Mouse (Mus musculus): ENCODE measurements at regions not wholly inside any gene's neighbourhood (a gene's known extent, or its start where the extent isn't known, plus 50 kb on each side); places are given as distances from the start of the nearest gene placed in this dataset.

GRCm38 (mm10) chr3:143732966-143733725 is 471.9 kb downstream of the Lmo4 start:
- H3K27me3 ChIP-seq (ENCODE audit: control insufficient read depth in 1 of 2, insufficient read depth in 2 of 2, low read length in 2 of 2): no peaks in the 10 kb centered on the region
- DNase-seq (ENCODE audit: low read depth, low spot score): no peak
- H3K79me2 ChIP-seq (ENCODE audit: control insufficient read depth, insufficient read depth, low read length, poor library complexity): no peaks in the 10 kb centered on the region
- no peaks in the 10 kb centered on the region for H3K9me3 ChIP-seq (replicated peaks; ENCODE audit: insufficient read depth, low read length)
- H3K36me3 ChIP-seq (ENCODE audit: control insufficient read depth in 1 of 2, insufficient read depth in 2 of 2, low read length in 2 of 2): no peaks in the 10 kb centered on the region
- H3K9ac ChIP-seq (ENCODE audit: control insufficient read depth, low read depth, low read length, poor library complexity, severe bottlenecking): no peak overlapping the region
- TF ChIP-seq TCF12 (IDR thresholded peaks at IDR 0.05; ENCODE audit: low read depth, low read length): no peak
- TF ChIP-seq MAZ (IDR thresholded peaks at IDR 0.05; ENCODE audit: low read depth, low read length): no peak
- no peak overlapping the region for H3K27ac ChIP-seq (ENCODE audit: control insufficient read depth, low read depth, low read length)
- no peak overlapping the region for H3K4me3 ChIP-seq (ENCODE audit: control insufficient read depth in 1 of 2, insufficient read depth in 1 of 2, low read depth in 2 of 2, low read length in 2 of 2)
- no peaks in the 10 kb centered on the region for H3K4me1 ChIP-seq (ENCODE audit: control insufficient read depth in 1 of 2, insufficient read depth in 2 of 2, low read length in 2 of 2)

GRCm38 (mm10) chr3:143729473-143730076 is 475.4 kb downstream of the Lmo4 start:
- H3K4me3 ChIP-seq (ENCODE audit: control insufficient read depth in 1 of 2, insufficient read depth in 1 of 2, low read depth in 2 of 2, low read length in 2 of 2): no peak overlapping the region
- H3K27me3 ChIP-seq (ENCODE audit: control insufficient read depth in 1 of 2, insufficient read depth in 2 of 2, low read length in 2 of 2): no peaks in the 10 kb centered on the region
- TF ChIP-seq RAD21 (IDR thresholded peaks at IDR 0.05; ENCODE audit: low read depth, low read length) (no peak), MAX (IDR thresholded peaks at IDR 0.05; ENCODE audit: low read length) (no peak), POLR2AphosphoS5 (IDR thresholded peaks at IDR 0.05; ENCODE audit: borderline replicate concordance, low read depth, low read length) (no peak), POLR2AphosphoS2 (IDR thresholded peaks at IDR 0.05; ENCODE audit: low read length) (no peak), UBTF (IDR thresholded peaks at IDR 0.05; ENCODE audit: borderline replicate concordance, insufficient read depth, low read depth, low read length) (no peak), E2F4 (IDR thresholded peaks at IDR 0.05; ENCODE audit: borderline replicate concordance, low read depth, low read length) (no peak), MEF2A (IDR thresholded peaks at IDR 0.05; ENCODE audit: extremely low read depth, insufficient replicate concordance, low read depth, low read length, poor library complexity, severe bottlenecking) (no peak), SIN3A (IDR thresholded peaks at IDR 0.05; ENCODE audit: low read length) (no peak), BHLHE40 (IDR thresholded peaks at IDR 0.05; ENCODE audit: borderline replicate concordance, low read depth, low read length) (no peak), TCF12 (IDR thresholded peaks at IDR 0.05; ENCODE audit: low read depth, low read length) (no peak), USF1 (IDR thresholded peaks at IDR 0.05; ENCODE audit: low read depth, low read length) (no peak), RCOR1 (IDR thresholded peaks at IDR 0.05; ENCODE audit: low read depth, low read length) (no peak), CTCF (IDR thresholded peaks at IDR 0.05 in 2 of 3, conservative IDR thresholded peaks at IDR 0.05 in 1 of 3; ENCODE audit: control insufficient read depth in 1 of 3, insufficient read depth in 1 of 3, low read depth in 2 of 3, low read length in 3 of 3, poor library complexity in 1 of 3, severe bottlenecking in 1 of 3) (no peak), EP300 (IDR thresholded peaks at IDR 0.05; ENCODE audit: low read depth in 1 of 2, low read length in 2 of 2) (no peak), ZC3H11A (IDR thresholded peaks at IDR 0.05; ENCODE audit: low read depth, low read length) (no peak), SMC3 (IDR thresholded peaks at IDR 0.05; ENCODE audit: low read depth, low read length) (no peak), POLR2A (IDR thresholded peaks at IDR 0.05; ENCODE audit: control insufficient read depth in 1 of 2, insufficient read depth in 1 of 2, low read depth in 1 of 2, low read length in 2 of 2, poor library complexity in 1 of 2) (no peak), MAZ (IDR thresholded peaks at IDR 0.05; ENCODE audit: low read depth, low read length) (no peak), CHD1 (IDR thresholded peaks at IDR 0.05; ENCODE audit: low read depth, low read length) (no peak)
- H3K79me2 ChIP-seq (ENCODE audit: control insufficient read depth, insufficient read depth, low read length, poor library complexity): no peaks in the 10 kb centered on the region
- H3K36me3 ChIP-seq (ENCODE audit: control insufficient read depth in 1 of 2, insufficient read depth in 2 of 2, low read length in 2 of 2): no peaks in the 10 kb centered on the region
- H3K4me1 ChIP-seq (ENCODE audit: control insufficient read depth in 1 of 2, insufficient read depth in 2 of 2, low read length in 2 of 2): no peaks in the 10 kb centered on the region
- DNase-seq (ENCODE audit: low read depth, low spot score): no peak
- H3K27ac ChIP-seq (ENCODE audit: control insufficient read depth, low read depth, low read length): no peak overlapping the region
- H3K9ac ChIP-seq (ENCODE audit: control insufficient read depth, low read depth, low read length, poor library complexity, severe bottlenecking): no peak overlapping the region
- H3K9me3 ChIP-seq (replicated peaks; ENCODE audit: insufficient read depth, low read length): no peaks in the 10 kb centered on the region
